Mouse (Mus musculus): Measurements from ENCODE around the gene Pqbp1. TPM values are rescaled to one million over a fixed set of nuclear protein-coding genes. Genes with fewer than 3 reads are reported as not detected.
"Not testable (repeated sequence)": the region's sequence is repeated elsewhere in the genome, so short reads cannot be mapped to it uniquely, and the experiment has no call there.

Gene Pqbp1
- polyA plus RNA-seq, 1 experiment from 2014 or later: 191 TPM

- Histone ChIP-seq H3K36me3 (ENCODE audit: control insufficient read depth, insufficient read depth, low read length) (no peaks in the 10 kb centered on the region), H3K4me2 (ENCODE audit: low read depth, low read length) (no peak overlapping the region), H3K4me1 (ENCODE audit: control insufficient read depth, insufficient read depth, low read length) (0 out of 2 replicates have a peak, but pooled peaks cover 9% of the 10 kb centered on the region), H3K4me3 (ENCODE audit: low read depth, low read length) (no peak overlapping the region), H3K9me3 (ENCODE audit: control insufficient read depth, low read length) (no peaks in the 10 kb centered on the region), H3K27ac (ENCODE audit: low read depth, low read length) (no peak overlapping the region), H3K27me3 (ENCODE audit: control insufficient read depth, insufficient read depth, low read length) (no peaks in the 10 kb centered on the region), H3K9ac (replicated peaks; ENCODE audit: low read depth, low read length) (no peak overlapping the region)
- 71% methylated on average over 6 of the region's 6 CpGs for WGBS
- ATAC-seq (ENCODE audit: low read depth): no peak
Observed at GRCm38 (mm10) chrX:7926266-7926665, 27.2 kb upstream of the Pqbp1 start.

GRCm38 (mm10) chrX:7922032-7922431 lies 23.0 kb upstream of the Pqbp1 start:
- 24% methylated on average over 42 of the region's 48 CpGs for WGBS
- peak; percentile 19; the same call in 1 of the 2 replicates for ATAC-seq (ENCODE audit: low read depth)

DNA sequence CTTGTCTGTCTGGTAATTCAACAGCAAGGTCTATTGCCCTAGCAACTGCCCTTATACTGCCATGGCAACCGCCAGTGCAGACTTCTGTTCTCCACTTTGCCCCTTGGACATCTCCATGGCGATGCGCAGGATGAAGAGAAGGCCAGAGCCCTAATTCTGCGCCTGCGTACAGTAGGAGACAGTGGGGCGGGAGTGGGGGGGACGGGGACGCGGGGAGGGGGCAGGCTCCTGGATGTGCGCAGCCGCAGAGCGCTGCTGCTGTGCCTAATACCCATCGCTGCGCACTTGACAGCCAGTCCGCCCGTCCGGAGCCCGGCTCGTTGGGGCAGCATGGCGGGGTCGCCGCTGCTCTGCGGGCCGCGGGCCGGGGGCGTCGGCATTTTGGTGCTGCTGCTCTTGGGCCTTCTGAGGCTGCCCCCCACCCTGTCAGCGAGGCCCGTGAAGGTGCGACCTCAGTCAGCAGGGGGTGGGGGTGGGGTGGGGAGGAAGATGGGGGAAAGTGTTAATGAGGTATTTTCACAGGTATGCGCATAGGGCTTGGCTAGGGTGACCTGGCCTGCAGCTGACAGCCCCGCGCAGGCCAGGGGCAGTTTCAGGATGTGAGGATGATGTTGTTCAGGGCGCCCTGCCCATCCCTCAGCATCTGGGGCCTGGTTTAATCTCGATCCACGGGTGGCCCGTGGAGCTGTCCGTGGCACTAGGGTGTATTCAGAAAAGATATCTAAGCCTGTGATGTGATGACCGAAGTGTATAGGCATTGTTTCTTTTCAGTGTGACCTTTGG lies 20.7 kb upstream of the Pqbp1 start, which contains the start of gene Pcsk1n:
Gene Pcsk1n (plus strand): TSS at position 222 of the 783 bp plus-strand sequence.
- no peaks in the 10 kb centered on the region for H3K9me3 ChIP-seq (ENCODE audit: control insufficient read depth, low read length)
- H3K36me3 ChIP-seq (ENCODE audit: control insufficient read depth, insufficient read depth, low read length): no peaks in the 10 kb centered on the region
- 19% methylated on average over 35 of the region's 40 CpGs for WGBS
- peak within 1 kb of the TSS; percentile 70 for H3K27ac ChIP-seq (ENCODE audit: low read depth, low read length)
- peak within 1 kb of the TSS; percentile 45 for H3K4me3 ChIP-seq (ENCODE audit: low read depth, low read length)
- H3K4me2 ChIP-seq (ENCODE audit: low read depth, low read length): peak within 1 kb of the TSS; percentile 61
- H3K27me3 ChIP-seq (ENCODE audit: control insufficient read depth, insufficient read depth, low read length): no peaks in the 10 kb centered on the region
- peak; percentile 91 for ATAC-seq (ENCODE audit: low read depth)
- 0 out of 2 replicates have a peak, but pooled peaks cover 9% of the 10 kb centered on the region for H3K4me1 ChIP-seq (ENCODE audit: control insufficient read depth, insufficient read depth, low read length)
- peak within 1 kb of the TSS; percentile 58 for H3K9ac ChIP-seq (replicated peaks; ENCODE audit: low read depth, low read length)

More at GRCm38 (mm10) chrX:7922032-7922431, 23.0 kb upstream of the Pqbp1 start:
- no peaks in the 10 kb centered on the region for H3K36me3 ChIP-seq (ENCODE audit: control insufficient read depth, insufficient read depth, low read length)
- H3K4me1 ChIP-seq (ENCODE audit: control insufficient read depth, insufficient read depth, low read length): 0 out of 2 replicates have a peak, but pooled peaks cover 9% of the 10 kb centered on the region
- H3K4me2 ChIP-seq (ENCODE audit: low read depth, low read length): peak overlapping the region; percentile 61
- H3K27ac ChIP-seq (ENCODE audit: low read depth, low read length): peak overlapping the region; percentile 34; the same call in 1 of the 2 replicates
- no peaks in the 10 kb centered on the region for H3K27me3 ChIP-seq (ENCODE audit: control insufficient read depth, insufficient read depth, low read length)
- no peaks in the 10 kb centered on the region for H3K9me3 ChIP-seq (ENCODE audit: control insufficient read depth, low read length)
- peak overlapping the region; percentile 45 for H3K4me3 ChIP-seq (ENCODE audit: low read depth, low read length)
- peak overlapping the region; percentile 58 for H3K9ac ChIP-seq (replicated peaks; ENCODE audit: low read depth, low read length)

GRCm38 (mm10) chrX:7917960-7918359 lies 18.9 kb upstream of the Pqbp1 start:
- H3K9ac ChIP-seq (replicated peaks; ENCODE audit: low read depth, low read length); H3K4me1 ChIP-seq (ENCODE audit: control insufficient read depth, insufficient read depth, low read length); H3K4me2 ChIP-seq (ENCODE audit: low read depth, low read length); H3K36me3 ChIP-seq (ENCODE audit: control insufficient read depth, insufficient read depth, low read length); H3K9me3 ChIP-seq (ENCODE audit: control insufficient read depth, low read length); ATAC-seq (ENCODE audit: low read depth); H3K27ac ChIP-seq (ENCODE audit: low read depth, low read length); H3K4me3 ChIP-seq (ENCODE audit: low read depth, low read length); H3K27me3 ChIP-seq (ENCODE audit: control insufficient read depth, insufficient read depth, low read length): not testable (repeated sequence)
- WGBS: 78% methylated on average over 6 of the region's 6 CpGs

DNA sequence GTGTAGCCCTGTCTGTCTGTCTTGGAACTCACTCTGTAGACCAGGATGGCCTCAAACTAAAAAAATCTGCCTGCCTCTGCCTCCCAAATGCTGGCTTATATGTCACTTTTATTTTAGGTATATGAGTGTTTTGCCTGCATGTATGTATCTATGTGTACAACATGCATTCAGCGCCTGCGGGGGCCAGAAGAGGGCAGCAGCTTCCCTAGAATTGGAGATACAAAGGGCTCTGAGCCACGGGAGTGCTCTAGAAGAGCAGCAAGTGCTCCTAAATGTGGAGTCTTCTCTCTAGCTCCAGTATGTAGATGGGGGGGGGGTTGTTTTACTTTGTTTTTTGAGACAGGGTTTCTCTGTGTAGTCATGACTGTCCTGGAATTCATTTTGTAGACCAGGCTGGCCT lies 16.6 kb upstream of the Pqbp1 start:
- H3K36me3 ChIP-seq (ENCODE audit: control insufficient read depth, insufficient read depth, low read length); H3K27me3 ChIP-seq (ENCODE audit: control insufficient read depth, insufficient read depth, low read length); H3K4me1 ChIP-seq (ENCODE audit: control insufficient read depth, insufficient read depth, low read length); H3K4me2 ChIP-seq (ENCODE audit: low read depth, low read length); H3K9me3 ChIP-seq (ENCODE audit: control insufficient read depth, low read length); H3K4me3 ChIP-seq (ENCODE audit: low read depth, low read length); H3K9ac ChIP-seq (replicated peaks; ENCODE audit: low read depth, low read length); H3K27ac ChIP-seq (ENCODE audit: low read depth, low read length); ATAC-seq (ENCODE audit: low read depth): not testable (repeated sequence)
- WGBS: 24% methylated on average over 3 of the region's 3 CpGs

DNA sequence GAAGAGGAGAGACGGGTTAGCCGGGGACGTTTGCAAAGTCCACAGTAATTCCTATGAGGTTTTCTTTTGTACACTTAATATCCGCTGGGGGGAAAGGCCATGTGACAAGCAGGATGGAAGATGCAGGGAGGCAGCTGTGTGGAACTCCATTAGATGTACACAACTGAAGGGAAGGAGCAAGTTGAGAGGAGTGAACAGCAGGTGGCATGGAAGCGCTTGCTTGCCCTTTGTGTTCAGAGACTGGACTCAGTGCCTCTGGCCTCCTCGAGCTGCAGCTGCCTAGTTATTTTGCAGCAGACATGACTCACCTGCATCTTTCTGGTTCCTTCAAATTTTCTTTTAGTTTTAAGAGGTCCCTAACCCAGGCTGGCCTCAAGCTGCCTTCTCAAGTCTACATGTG lies 11.4 kb upstream of the Pqbp1 start:
- Histone ChIP-seq H3K36me3 (ENCODE audit: control insufficient read depth, insufficient read depth, low read length) (no peaks in the 10 kb centered on the region), H3K9me3 (ENCODE audit: control insufficient read depth, low read length) (no peaks in the 10 kb centered on the region), H3K4me1 (ENCODE audit: control insufficient read depth, insufficient read depth, low read length) (no peaks in the 10 kb centered on the region), H3K9ac (replicated peaks; ENCODE audit: low read depth, low read length) (no peak overlapping the region), H3K4me2 (ENCODE audit: low read depth, low read length) (no peak overlapping the region), H3K4me3 (ENCODE audit: low read depth, low read length) (no peak overlapping the region), H3K27ac (ENCODE audit: low read depth, low read length) (no peak overlapping the region), H3K27me3 (ENCODE audit: control insufficient read depth, insufficient read depth, low read length) (no peaks in the 10 kb centered on the region)
- WGBS: 52% methylated on average over 6 of the region's 6 CpGs
- no peak for ATAC-seq (ENCODE audit: low read depth)

GRCm38 (mm10) chrX:7909242-7909641 lies 10.2 kb upstream of the Pqbp1 start, which contains the start of gene Gm10490:
TSS of gene Gm10490 (plus strand) at chrX:7909542.
- ATAC-seq (ENCODE audit: low read depth); H3K9me3 ChIP-seq (ENCODE audit: control insufficient read depth, low read length); H3K27ac ChIP-seq (ENCODE audit: low read depth, low read length); H3K4me1 ChIP-seq (ENCODE audit: control insufficient read depth, insufficient read depth, low read length); H3K4me2 ChIP-seq (ENCODE audit: low read depth, low read length); H3K9ac ChIP-seq (replicated peaks; ENCODE audit: low read depth, low read length); H3K36me3 ChIP-seq (ENCODE audit: control insufficient read depth, insufficient read depth, low read length); H3K4me3 ChIP-seq (ENCODE audit: low read depth, low read length); H3K27me3 ChIP-seq (ENCODE audit: control insufficient read depth, insufficient read depth, low read length): not testable (repeated sequence)
- WGBS: 92% methylated on average over 4 of the region's 4 CpGs

- ATAC-seq (ENCODE audit: low read depth): no peak
- no peak within 1 kb of the TSS for H3K4me2 ChIP-seq (ENCODE audit: low read depth, low read length)
- no peak within 1 kb of the TSS for H3K9ac ChIP-seq (replicated peaks; ENCODE audit: low read depth, low read length)
- H3K27me3 ChIP-seq (ENCODE audit: control insufficient read depth, insufficient read depth, low read length): no peaks in the 10 kb centered on the region
- H3K9me3 ChIP-seq (ENCODE audit: control insufficient read depth, low read length): no peaks in the 10 kb centered on the region
- no peak within 1 kb of the TSS for H3K4me3 ChIP-seq (ENCODE audit: low read depth, low read length)
- 93% methylated on average over 5 of the region's 5 CpGs for WGBS
- H3K4me1 ChIP-seq (ENCODE audit: control insufficient read depth, insufficient read depth, low read length): no peaks in the 10 kb centered on the region
- no peaks in the 10 kb centered on the region for H3K36me3 ChIP-seq (ENCODE audit: control insufficient read depth, insufficient read depth, low read length)
- H3K27ac ChIP-seq (ENCODE audit: low read depth, low read length): no peak within 1 kb of the TSS
Observed at GRCm38 (mm10) chrX:7907735-7908134, 8.7 kb upstream of the Pqbp1 start, which contains the start of gene Gm10491. TSS of gene Gm10491 (minus strand) at chrX:7907835.

DNA sequence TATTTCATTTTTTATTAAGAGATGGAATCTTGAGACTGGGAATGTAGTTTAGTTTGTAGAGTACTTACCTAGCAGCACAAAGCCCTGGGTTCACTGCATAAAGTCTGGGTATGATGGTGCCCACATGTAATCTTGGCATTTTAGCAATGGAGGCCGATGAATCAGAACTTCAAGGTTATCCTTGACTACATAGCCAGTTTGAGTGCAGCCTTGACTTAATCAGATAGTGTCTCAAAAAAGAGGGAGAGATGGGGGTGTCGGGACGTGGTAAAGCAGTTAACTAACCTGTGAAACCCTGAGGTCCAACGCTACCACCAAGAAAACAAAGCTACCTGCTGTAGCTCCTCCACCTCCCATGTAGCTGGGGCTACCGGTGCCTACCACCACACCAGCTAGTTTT lies 5.4 kb upstream of the Pqbp1 start:
- no peaks in the 10 kb centered on the region for H3K9me3 ChIP-seq (ENCODE audit: control insufficient read depth, low read length)
- H3K4me2 ChIP-seq (ENCODE audit: low read depth, low read length): no peak overlapping the region
- no peak for ATAC-seq (ENCODE audit: low read depth)
- no peak overlapping the region for H3K4me3 ChIP-seq (ENCODE audit: low read depth, low read length)
- no peaks in the 10 kb centered on the region for H3K4me1 ChIP-seq (ENCODE audit: control insufficient read depth, insufficient read depth, low read length)
- no peak overlapping the region for H3K9ac ChIP-seq (replicated peaks; ENCODE audit: low read depth, low read length)
- H3K27ac ChIP-seq (ENCODE audit: low read depth, low read length): no peak overlapping the region
- no peaks in the 10 kb centered on the region for H3K36me3 ChIP-seq (ENCODE audit: control insufficient read depth, insufficient read depth, low read length)
- WGBS: 93% methylated on average over 5 of the region's 5 CpGs
- no peaks in the 10 kb centered on the region for H3K27me3 ChIP-seq (ENCODE audit: control insufficient read depth, insufficient read depth, low read length)
